Mouse (Mus musculus) heart, embryonic 14.5 days (tissue): ENCODE results near the gene Snx18. TPM values are rescaled to one million over a fixed set of nuclear protein-coding genes. Genes with fewer than 3 reads are reported as not detected.

ENCODE experiments used
- ATAC-seq: fragments of 200-750 bp; cut with Nextera tagmentation; 2 replicates; pipeline ENCODE4 v1.8.0; 2017; ENCODE audit warnings: low read depth, moderate TSS enrichment; ENCODE audit not compliant: insufficient number of reproducible peaks, insufficient read depth, low FRiP score
- H3K27ac ChIP-seq, 2 experiments: fragments of 200-500 bp in 1 of 2; fragments of 300-500 bp in 1 of 2; sonication (generic) in 1 of 2; replicated peaks in 1 of 2; 2 replicates each; pipeline ENCODE4 v1.5.1; 2012 to 2014; ENCODE audit warnings: low read depth in 2 of 2, low read length in 2 of 2, control low read depth in 1 of 2, mild to moderate bottlenecking in 1 of 2, mixed read lengths in 1 of 2; ENCODE audit not compliant: control insufficient read depth in 1 of 2, insufficient read depth in 1 of 2
- H3K27me3 ChIP-seq: fragments of 300-500 bp; sonication (generic); 2 replicates; pipeline ENCODE4 v1.6.1; 2014; ENCODE audit warnings: mild to moderate bottlenecking, low read length, control low read depth; ENCODE audit not compliant: control insufficient read depth, insufficient read depth
- H3K36me3 ChIP-seq: fragments of 300-500 bp; sonication (generic); 2 replicates; pipeline ENCODE4 v1.6.1; 2014; ENCODE audit warnings: mild to moderate bottlenecking, control low read depth, low read length, mixed read lengths; ENCODE audit not compliant: control insufficient read depth, insufficient read depth
- H3K4me1 ChIP-seq, 2 experiments: fragments of 200-500 bp in 1 of 2; fragments of 300-500 bp in 1 of 2; sonication (generic) in 1 of 2; 2 replicates each; pipeline ENCODE4 v1.6.1; 2012 to 2014; ENCODE audit warnings: low read length in 2 of 2, control low read depth in 1 of 2, mixed read lengths in 1 of 2; ENCODE audit not compliant: control insufficient read depth in 2 of 2, insufficient read depth in 2 of 2
- H3K4me2 ChIP-seq: fragments of 300-500 bp; sonication (generic); 2 replicates; pipeline ENCODE4 v1.6.1; 2014; ENCODE audit warnings: mild to moderate bottlenecking, low read length
- H3K4me3 ChIP-seq, 2 experiments: fragments of 200-500 bp in 1 of 2; fragments of 300-500 bp in 1 of 2; sonication (generic) in 1 of 2; 2 replicates each; pipeline ENCODE4 v1.5.1; 2012 to 2014; ENCODE audit warnings: low read length in 2 of 2, mild to moderate bottlenecking in 2 of 2, control low read depth in 1 of 2, low read depth in 1 of 2, moderate library complexity in 1 of 2; ENCODE audit not compliant: control insufficient read depth in 1 of 2, insufficient read depth in 1 of 2
- H3K9ac ChIP-seq: fragments of 300-500 bp; sonication (generic); 2 replicates; pipeline ENCODE4 v1.6.1; 2014; ENCODE audit warnings: mild to moderate bottlenecking, low read length
- H3K9me3 ChIP-seq: fragments of 300-500 bp; sonication (generic); 2 replicates; pipeline ENCODE4 v1.6.1; 2016; ENCODE audit warnings: low read length, control low read depth; ENCODE audit not compliant: control insufficient read depth
- WGBS: fragments of 180-500 bp; shearing (Covaris S2); extraction: QIAGEN DNeasy Blood & Tissue Kit; methylation state at CpG from one replicate; pipeline ENCODE4 v1.1.7; 2014; 5-methylcytosine and 5-hydroxymethylcytosine counted together
- polyA plus RNA-seq: library from polyadenylated mRNA; unstranded; fragments of >200 nt; fragmentation: Nextera tagmentation; extraction: Ambion mirVana; gene quantifications from 2 replicates; pipeline ENCODE4 v1.2.1, GENCODE M21; 2014

Gene Snx18
- polyA plus RNA-seq, 1 experiment from 2014 or later: 22.6 TPM

GRCm38 (mm10) chr13:113584431-113584830 is 33.9 kb downstream of the Snx18 start:
- 0 out of 2 replicates have a peak, but pooled peaks cover 2% of the 10 kb centered on the region for H3K36me3 ChIP-seq
- WGBS: 69% methylated on average over 6 of the region's 6 CpGs
- no peak for ATAC-seq

GRCm38 (mm10) chr13:113583563-113583962 is 34.8 kb downstream of the Snx18 start:
- ATAC-seq: no peak

More at GRCm38 (mm10) chr13:113584431-113584830, 33.9 kb downstream of the Snx18 start:
- Histone ChIP-seq H3K4me3 (no peak overlapping the region), H3K9ac (no peak overlapping the region), H3K9me3 (no peaks in the 10 kb centered on the region), H3K27me3 (no peaks in the 10 kb centered on the region), H3K4me1 (peaks cover 3 to 5% of the 10 kb centered on the region in 2 experiments; a peak in 3 of 4 replicates), H3K4me2 (no peak overlapping the region), H3K27ac (no peak overlapping the region)

GRCm38 (mm10) chr13:113582024-113582423 is 36.3 kb downstream of the Snx18 start:
- Histone ChIP-seq H3K4me2 (no peak overlapping the region), H3K4me3 (no peak overlapping the region), H3K27ac (no peak overlapping the region), H3K9me3 (no peaks in the 10 kb centered on the region), H3K9ac (no peak overlapping the region), H3K4me1 (no peaks in the 10 kb centered on the region; a peak in 2 of 4 replicates), H3K36me3 (no peaks in the 10 kb centered on the region), H3K27me3 (no peaks in the 10 kb centered on the region)
- no peak for ATAC-seq
- WGBS: 84% methylated on average over 1 of the region's 1 CpGs

More at GRCm38 (mm10) chr13:113583563-113583962, 34.8 kb downstream of the Snx18 start:
- Histone ChIP-seq H3K27me3 (no peaks in the 10 kb centered on the region), H3K4me3 (no peak overlapping the region), H3K27ac (no peak overlapping the region), H3K4me2 (no peak overlapping the region), H3K36me3 (no peaks in the 10 kb centered on the region), H3K4me1 (peaks cover 3 to 5% of the 10 kb centered on the region in 2 experiments; a peak in 3 of 4 replicates), H3K9ac (no peak overlapping the region), H3K9me3 (no peaks in the 10 kb centered on the region)
- 75% methylated on average over 4 of the region's 4 CpGs for WGBS

- no peaks in the 10 kb centered on the region for H3K4me1 ChIP-seq
- H3K27ac ChIP-seq: no peak overlapping the region
- no peaks in the 10 kb centered on the region for H3K36me3 ChIP-seq
- H3K4me3 ChIP-seq: no peak overlapping the region
- H3K27me3 ChIP-seq: no peaks in the 10 kb centered on the region
- no peak for ATAC-seq
- 85% methylated on average over 5 of the region's 5 CpGs for WGBS
- no peaks in the 10 kb centered on the region for H3K9me3 ChIP-seq
- H3K4me2 ChIP-seq: no peak overlapping the region
- H3K9ac ChIP-seq: no peak overlapping the region
These were observed 36.9 kb downstream of the Snx18 start for GRCm38 (mm10) chr13:113581436-113581835.

- Histone ChIP-seq H3K9me3 (no peaks in the 10 kb centered on the region), H3K4me2 (no peak overlapping the region), H3K36me3 (no peaks in the 10 kb centered on the region), H3K4me1 (no peaks in the 10 kb centered on the region), H3K9ac (no peak overlapping the region), H3K27me3 (no peaks in the 10 kb centered on the region), H3K27ac (no peak overlapping the region), H3K4me3 (no peak overlapping the region)
- WGBS: 80% methylated on average over 6 of the region's 6 CpGs
- no peak for ATAC-seq
These were observed 38.0 kb downstream of the Snx18 start for GRCm38 (mm10) chr13:113580400-113580790.

- H3K4me3 ChIP-seq: no peak overlapping the region
- H3K9ac ChIP-seq: no peak overlapping the region
- H3K4me1 ChIP-seq: no peaks in the 10 kb centered on the region
- no peak overlapping the region for H3K27ac ChIP-seq
- no peaks in the 10 kb centered on the region for H3K9me3 ChIP-seq
- no peaks in the 10 kb centered on the region for H3K36me3 ChIP-seq
- ATAC-seq: no peak
- no peak overlapping the region for H3K4me2 ChIP-seq
- no peaks in the 10 kb centered on the region for H3K27me3 ChIP-seq
- WGBS: 55% methylated on average over 7 of the region's 7 CpGs
These were observed 38.5 kb downstream of the Snx18 start for GRCm38 (mm10) chr13:113579788-113580399.

- Histone ChIP-seq H3K9me3 (no peaks in the 10 kb centered on the region), H3K36me3 (no peaks in the 10 kb centered on the region), H3K4me2 (no peak overlapping the region), H3K27me3 (no peaks in the 10 kb centered on the region), H3K9ac (no peak overlapping the region), H3K4me3 (no peak overlapping the region), H3K4me1 (no peaks in the 10 kb centered on the region), H3K27ac (no peak overlapping the region)
- ATAC-seq: no peak
- 84% methylated on average over 13 of the region's 13 CpGs for WGBS
These were observed 44.1 kb downstream of the Snx18 start for GRCm38 (mm10) chr13:113574232-113574631.

- no peak overlapping the region for H3K9ac ChIP-seq
- ATAC-seq: no peak
- H3K36me3 ChIP-seq: no peaks in the 10 kb centered on the region
- no peak overlapping the region for H3K4me2 ChIP-seq
- H3K4me1 ChIP-seq: no peaks in the 10 kb centered on the region
- no peak overlapping the region for H3K4me3 ChIP-seq
- H3K27ac ChIP-seq: no peak overlapping the region
- no peaks in the 10 kb centered on the region for H3K27me3 ChIP-seq
- WGBS: 90% methylated on average over 2 of the region's 2 CpGs
- no peaks in the 10 kb centered on the region for H3K9me3 ChIP-seq
These were observed 45.0 kb downstream of the Snx18 start for GRCm38 (mm10) chr13:113573377-113573776.
